Mouse (Mus musculus): ENCODE results near the gene Tnfsf11.

Gene Tnfsf11

GRCm38 (mm10) chr14:78287906-78288800 lies 19.7 kb downstream of the Tnfsf11 start:
- DNase-seq (ENCODE audit: low spot score): peak; percentile 7

- DNase-seq (ENCODE audit: low spot score): no peak
Observed at GRCm38 (mm10) chr14:78286011-78286548, 21.8 kb downstream of the Tnfsf11 start.

- no peak for DNase-seq (ENCODE audit: low spot score)
Observed at GRCm38 (mm10) chr14:78282490-78282889, 25.4 kb downstream of the Tnfsf11 start.

- no peak for DNase-seq (ENCODE audit: low spot score)
Observed at GRCm38 (mm10) chr14:78276395-78276930, 31.4 kb downstream of the Tnfsf11 start.

GRCm38 (mm10) chr14:78274851-78275250 lies 33.0 kb downstream of the Tnfsf11 start:
- DNase-seq (ENCODE audit: low spot score): no peak

- DNase-seq (ENCODE audit: low spot score): no peak
Observed at GRCm38 (mm10) chr14:78274146-78274545, 33.7 kb downstream of the Tnfsf11 start.

GRCm38 (mm10) chr14:78273571-78273970 lies 34.3 kb downstream of the Tnfsf11 start:
- DNase-seq (ENCODE audit: low spot score): peak; percentile 46

GRCm38 (mm10) chr14:78264876-78265275 lies 43.0 kb downstream of the Tnfsf11 start:
- DNase-seq (ENCODE audit: low spot score): no peak

- DNase-seq (ENCODE audit: low spot score): no peak
Observed at GRCm38 (mm10) chr14:78262596-78262995, 45.2 kb downstream of the Tnfsf11 start.

- DNase-seq (ENCODE audit: low spot score): no peak
Observed at GRCm38 (mm10) chr14:78261246-78261645, 46.6 kb downstream of the Tnfsf11 start.

- no peak for DNase-seq (ENCODE audit: low spot score)
Observed at GRCm38 (mm10) chr14:78254017-78254416, 53.8 kb downstream of the Tnfsf11 start.

- DNase-seq (ENCODE audit: low spot score): no peak
Observed at GRCm38 (mm10) chr14:78246601-78247000, 61.2 kb downstream of the Tnfsf11 start.

- no peak for DNase-seq (ENCODE audit: low spot score)
Observed at GRCm38 (mm10) chr14:78244811-78245210, 63.0 kb downstream of the Tnfsf11 start.

GRCm38 (mm10) chr14:78239346-78239745 lies 68.5 kb downstream of the Tnfsf11 start:
- no peak for DNase-seq (ENCODE audit: low spot score)

GRCm38 (mm10) chr14:78237238-78237637 lies 70.6 kb downstream of the Tnfsf11 start:
- DNase-seq (ENCODE audit: low spot score): no peak

- no peak for DNase-seq (ENCODE audit: low spot score)
Observed at GRCm38 (mm10) chr14:78236144-78236543, 71.7 kb downstream of the Tnfsf11 start.

- DNase-seq (ENCODE audit: low spot score): no peak
Observed at GRCm38 (mm10) chr14:78235296-78235695, 72.5 kb downstream of the Tnfsf11 start.

GRCm38 (mm10) chr14:78229012-78229411 lies 78.8 kb downstream of the Tnfsf11 start:
- DNase-seq (ENCODE audit: low spot score): no peak

Data from T-cell, adult 2 months (primary cell).